Mouse (Mus musculus) heart, embryonic 14.5 days (tissue): Measurements from ENCODE around the gene Cd9. TPM values are rescaled to one million over a fixed set of nuclear protein-coding genes. Genes with fewer than 3 reads are reported as not detected.
A peak's percentile ranks its signal among the peaks of the same experiment; 100 is the strongest.

Experiments
- ATAC-seq: fragments of 200-750 bp; cut with Nextera tagmentation; 2 replicates; pipeline ENCODE4 v1.8.0; 2017; ENCODE audit warnings: low read depth, moderate TSS enrichment; ENCODE audit not compliant: insufficient number of reproducible peaks, insufficient read depth, low FRiP score
- H3K27ac ChIP-seq, 2 experiments: fragments of 200-500 bp in 1 of 2; fragments of 300-500 bp in 1 of 2; sonication (generic) in 1 of 2; replicated peaks in 1 of 2; 2 replicates each; pipeline ENCODE4 v1.5.1; 2012 to 2014; ENCODE audit warnings: low read depth in 2 of 2, low read length in 2 of 2, control low read depth in 1 of 2, mild to moderate bottlenecking in 1 of 2, mixed read lengths in 1 of 2; ENCODE audit not compliant: control insufficient read depth in 1 of 2, insufficient read depth in 1 of 2
- H3K27me3 ChIP-seq: fragments of 300-500 bp; sonication (generic); 2 replicates; pipeline ENCODE4 v1.6.1; 2014; ENCODE audit warnings: mild to moderate bottlenecking, low read length, control low read depth; ENCODE audit not compliant: control insufficient read depth, insufficient read depth
- H3K36me3 ChIP-seq: fragments of 300-500 bp; sonication (generic); 2 replicates; pipeline ENCODE4 v1.6.1; 2014; ENCODE audit warnings: mild to moderate bottlenecking, control low read depth, low read length, mixed read lengths; ENCODE audit not compliant: control insufficient read depth, insufficient read depth
- H3K4me1 ChIP-seq, 2 experiments: fragments of 200-500 bp in 1 of 2; fragments of 300-500 bp in 1 of 2; sonication (generic) in 1 of 2; 2 replicates each; pipeline ENCODE4 v1.6.1; 2012 to 2014; ENCODE audit warnings: low read length in 2 of 2, control low read depth in 1 of 2, mixed read lengths in 1 of 2; ENCODE audit not compliant: control insufficient read depth in 2 of 2, insufficient read depth in 2 of 2
- H3K4me2 ChIP-seq: fragments of 300-500 bp; sonication (generic); 2 replicates; pipeline ENCODE4 v1.6.1; 2014; ENCODE audit warnings: mild to moderate bottlenecking, low read length
- H3K4me3 ChIP-seq, 2 experiments: fragments of 200-500 bp in 1 of 2; fragments of 300-500 bp in 1 of 2; sonication (generic) in 1 of 2; 2 replicates each; pipeline ENCODE4 v1.5.1; 2012 to 2014; ENCODE audit warnings: low read length in 2 of 2, mild to moderate bottlenecking in 2 of 2, control low read depth in 1 of 2, low read depth in 1 of 2, moderate library complexity in 1 of 2; ENCODE audit not compliant: control insufficient read depth in 1 of 2, insufficient read depth in 1 of 2
- H3K9ac ChIP-seq: fragments of 300-500 bp; sonication (generic); 2 replicates; pipeline ENCODE4 v1.6.1; 2014; ENCODE audit warnings: mild to moderate bottlenecking, low read length
- H3K9me3 ChIP-seq: fragments of 300-500 bp; sonication (generic); 2 replicates; pipeline ENCODE4 v1.6.1; 2016; ENCODE audit warnings: low read length, control low read depth; ENCODE audit not compliant: control insufficient read depth
- WGBS: fragments of 180-500 bp; shearing (Covaris S2); extraction: QIAGEN DNeasy Blood & Tissue Kit; methylation state at CpG from one replicate; pipeline ENCODE4 v1.1.7; 2014; 5-methylcytosine and 5-hydroxymethylcytosine counted together
- polyA plus RNA-seq: library from polyadenylated mRNA; unstranded; fragments of >200 nt; fragmentation: Nextera tagmentation; extraction: Ambion mirVana; gene quantifications from 2 replicates; pipeline ENCODE4 v1.2.1, GENCODE M21; 2014

Gene Cd9
- polyA plus RNA-seq, 1 experiment from 2014 or later, result 91.8 TPM

GRCm38 (mm10) chr6:125473939-125474338 is 20.7 kb downstream of the Cd9 start:
- H3K4me1 ChIP-seq, result peaks cover 37% of the 10 kb centered on the region in 2 experiments

GRCm38 (mm10) chr6:125473321-125473721 is 21.3 kb downstream of the Cd9 start:
- ATAC-seq, result no peak
- no peak overlapping the region for H3K27ac ChIP-seq

More at GRCm38 (mm10) chr6:125473939-125474338, 20.7 kb downstream of the Cd9 start:
- Histone ChIP-seq H3K36me3 (no peaks in the 10 kb centered on the region), H3K4me3 (no peak overlapping the region), H3K9ac (peak overlapping the region; percentile 11; the same call in 1 of the 2 replicates), H3K27ac (peak overlapping the region; percentile 31 to 44; a peak in 2 of 4 replicates), H3K27me3 (no peaks in the 10 kb centered on the region), H3K9me3 (no peaks in the 10 kb centered on the region), H3K4me2 (no peak overlapping the region)
- ATAC-seq, result no peak
- WGBS, result 71% methylated on average over 5 of the region's 5 CpGs

GRCm38 (mm10) chr6:125471921-125472320 is 22.7 kb downstream of the Cd9 start:
- no peak overlapping the region for H3K4me2 ChIP-seq
- H3K27me3 ChIP-seq, result no peaks in the 10 kb centered on the region
- no peaks in the 10 kb centered on the region for H3K36me3 ChIP-seq
- H3K4me1 ChIP-seq, result peaks cover 44 to 49% of the 10 kb centered on the region in 2 experiments
- no peak overlapping the region for H3K9ac ChIP-seq
- H3K9me3 ChIP-seq, result no peaks in the 10 kb centered on the region
- WGBS, result 47% methylated on average over 4 of the region's 4 CpGs
- H3K4me3 ChIP-seq, result no peak overlapping the region
- no peak for ATAC-seq
- H3K27ac ChIP-seq, result peak overlapping the region; percentile 46 to 59; a peak in 3 of 4 replicates

More at GRCm38 (mm10) chr6:125473321-125473721, 21.3 kb downstream of the Cd9 start:
- 61% methylated on average over 9 of the region's 9 CpGs for WGBS
- peaks cover 43 to 44% of the 10 kb centered on the region in 2 experiments for H3K4me1 ChIP-seq
- no peaks in the 10 kb centered on the region for H3K36me3 ChIP-seq
- no peaks in the 10 kb centered on the region for H3K27me3 ChIP-seq
- H3K4me3 ChIP-seq, result no peak overlapping the region
- no peaks in the 10 kb centered on the region for H3K9me3 ChIP-seq
- no peak overlapping the region for H3K4me2 ChIP-seq
- no peak overlapping the region for H3K9ac ChIP-seq

- Histone ChIP-seq H3K4me1 (peaks cover 43 to 49% of the 10 kb centered on the region in 2 experiments), H3K4me3 (no peak overlapping the region), H3K27me3 (no peaks in the 10 kb centered on the region), H3K27ac (peak overlapping the region; percentile 46 to 59), H3K9me3 (no peaks in the 10 kb centered on the region), H3K4me2 (0 out of 2 replicates have a peak overlapping the region, but pooled peaks have one; percentile 4), H3K9ac (no peak overlapping the region), H3K36me3 (no peaks in the 10 kb centered on the region)
- no peak for ATAC-seq
- WGBS, result 28% methylated on average over 7 of the region's 7 CpGs
These were observed 23.3 kb downstream of the Cd9 start for GRCm38 (mm10) chr6:125471326-125471725.

- Histone ChIP-seq H3K27me3 (no peaks in the 10 kb centered on the region), H3K4me2 (no peak overlapping the region), H3K36me3 (no peaks in the 10 kb centered on the region), H3K4me1 (peaks cover 43% of the 10 kb centered on the region in 2 experiments), H3K27ac (no peak overlapping the region), H3K4me3 (no peak overlapping the region), H3K9me3 (no peaks in the 10 kb centered on the region), H3K9ac (no peak overlapping the region)
- 81% methylated on average over 5 of the region's 5 CpGs for WGBS
- no peak for ATAC-seq
These were observed 24.0 kb downstream of the Cd9 start for GRCm38 (mm10) chr6:125470616-125471015.

- Histone ChIP-seq H3K4me3 (no peak overlapping the region), H3K9me3 (no peaks in the 10 kb centered on the region), H3K9ac (no peak overlapping the region), H3K4me2 (no peak overlapping the region), H3K27ac (peak overlapping the region; percentile 10 to 67; a peak in 2 of 4 replicates), H3K4me1 (peaks cover 35% of the 10 kb centered on the region in 2 experiments), H3K36me3 (peaks cover 2% of the 10 kb centered on the region; the same call in 1 of the 2 replicates), H3K27me3 (no peaks in the 10 kb centered on the region)
- no peak for ATAC-seq
- WGBS, result 44% methylated on average over 4 of the region's 4 CpGs
These were observed 25.4 kb downstream of the Cd9 start for GRCm38 (mm10) chr6:125469222-125469621.

GRCm38 (mm10) chr6:125468179-125468960 is 26.2 kb downstream of the Cd9 start:
- Histone ChIP-seq H3K4me3 (no peak overlapping the region), H3K4me2 (no peak overlapping the region), H3K9ac (no peak overlapping the region), H3K27ac (peak overlapping the region; percentile 50 to 67), H3K27me3 (no peaks in the 10 kb centered on the region), H3K36me3 (peaks cover 8% of the 10 kb centered on the region; the same call in 1 of the 2 replicates), H3K9me3 (no peaks in the 10 kb centered on the region), H3K4me1 (peaks cover 27% of the 10 kb centered on the region in 2 experiments)
- 56% methylated on average over 21 of the region's 21 CpGs for WGBS
- ATAC-seq, result peak; percentile 18; the same call in 1 of the 2 replicates
